Mouse (Mus musculus) C2C12 (cell line): Measurements from ENCODE around the gene E2f2. TPM values are rescaled to one million over a fixed set of nuclear protein-coding genes. Genes with fewer than 3 reads are reported as not detected.

Experiments used
- H3K27me3 ChIP-seq: one replicate; pipeline ENCODE4 v1.6.1; 2011; ENCODE audit not compliant: control insufficient read depth, insufficient read depth, insufficient read length
- H3K36me3 ChIP-seq: one replicate; pipeline ENCODE4 v1.6.1; 2011; ENCODE audit not compliant: control insufficient read depth, insufficient read depth
- H3K4me3 ChIP-seq: one replicate; pipeline ENCODE4 v1.5.1; 2011; ENCODE audit warnings: mild to moderate bottlenecking, control low read depth; ENCODE audit not compliant: poor library complexity, insufficient read depth, severe bottlenecking
- H3K79me2 ChIP-seq: one replicate; pipeline ENCODE4 v1.6.1; 2011; ENCODE audit not compliant: control insufficient read depth, insufficient read depth
- H3K79me3 ChIP-seq: one replicate; pipeline ENCODE4 v1.6.1; 2011; ENCODE audit warnings: low read depth, control low read depth
- H3ac ChIP-seq: one replicate; pipeline ENCODE3; 2011; ENCODE audit warnings: low read depth; ENCODE audit not compliant: control insufficient read depth, insufficient read length
- CEBPB ChIP-seq: IDR thresholded peaks from one replicate; pipeline ENCODE4 v1.6.1; 2011; ENCODE audit warnings: low read depth, mild to moderate bottlenecking, control low read depth, moderate library complexity
- CTCF ChIP-seq: IDR thresholded peaks from one replicate; pipeline ENCODE4 v1.5.1; 2011; ENCODE audit not compliant: control insufficient read depth, insufficient read depth, insufficient read length
- FOSL1 ChIP-seq: IDR thresholded peaks from one replicate; pipeline ENCODE4 v1.8.0; 2011; ENCODE audit warnings: mild to moderate bottlenecking, low read length; ENCODE audit not compliant: poor library complexity, insufficient read depth, severe bottlenecking
- MAX ChIP-seq: IDR thresholded peaks from one replicate; pipeline ENCODE4 v1.6.1; 2011; ENCODE audit warnings: mild to moderate bottlenecking, control low read depth
- MYOD1 ChIP-seq: IDR thresholded peaks from one replicate; pipeline ENCODE4 v1.6.1; 2011; ENCODE audit warnings: low read depth; ENCODE audit not compliant: control insufficient read depth, insufficient read length
- MYOG ChIP-seq: IDR thresholded peaks from one replicate; pipeline ENCODE4 v1.6.1; 2011; ENCODE audit not compliant: control insufficient read depth, insufficient read length; ENCODE audit errors: extremely low read depth
- USF1 ChIP-seq: IDR thresholded peaks from one replicate; pipeline ENCODE4 v1.6.1; 2011; ENCODE audit warnings: low read depth, mild to moderate bottlenecking, control low read depth, moderate library complexity
- polyA plus RNA-seq: library from polyadenylated mRNA; unstranded; fragments of >200 nt; fragmentation: generic; extraction: Trizol; gene quantifications from one replicate; pipeline ENCODE4 v1.2.1, GENCODE M21; 2012; ENCODE audit warnings: missing spikeins

Gene E2f2
- polyA plus RNA-seq, 1 experiment = 11.5 TPM

DNA sequence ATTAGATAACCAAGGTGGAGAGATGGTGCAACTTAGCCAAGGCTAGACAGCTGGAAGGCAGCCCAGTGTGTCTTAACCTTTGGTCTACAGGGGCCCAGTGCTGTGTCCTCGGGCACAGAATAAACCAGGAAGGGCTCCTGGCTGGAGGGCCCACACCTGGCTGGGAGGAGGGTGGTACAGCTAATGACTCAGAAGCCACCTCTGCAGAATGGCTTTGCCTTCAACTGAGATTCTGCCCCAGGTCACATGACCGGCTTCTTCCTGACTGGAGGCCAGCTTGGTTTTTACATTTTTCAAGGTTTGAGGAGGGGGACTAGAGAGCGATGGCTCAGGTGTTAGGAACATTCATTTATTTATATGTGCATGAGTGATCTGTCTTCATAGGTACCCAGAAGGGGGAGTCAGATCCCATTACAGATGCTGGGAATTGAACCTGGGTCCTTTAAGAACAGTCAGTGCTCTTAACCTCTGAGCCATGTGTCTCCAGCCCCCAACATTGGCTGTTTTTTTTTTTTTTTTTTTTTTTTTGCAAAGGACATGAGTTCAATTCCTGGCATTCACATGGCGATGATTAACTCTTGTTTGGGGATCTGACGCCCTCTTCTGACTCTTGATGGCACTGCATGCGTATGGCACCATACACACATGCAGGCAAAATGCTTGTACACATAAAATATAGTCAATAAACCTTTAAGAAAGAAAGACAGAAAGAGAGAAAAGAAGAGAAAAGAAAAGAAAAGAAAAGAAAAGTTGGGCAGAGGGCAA lies 17.0 kb downstream of the E2f2 start:
- Histone ChIP-seq H3K36me3 (peaks cover 81% of the 10 kb centered on the region), H3K4me3 (no peak overlapping the region), H3K27me3 (no peaks in the 10 kb centered on the region), H3K79me2 (peaks cover 9% of the 10 kb centered on the region), H3K79me3 (no peaks in the 10 kb centered on the region), H3ac (no peak overlapping the region)
- no peak for TF ChIP-seq FOSL1
- no peak for TF ChIP-seq MAX
- no peak for TF ChIP-seq MYOD1
- TF ChIP-seq USF1 = peak; percentile 65

DNA sequence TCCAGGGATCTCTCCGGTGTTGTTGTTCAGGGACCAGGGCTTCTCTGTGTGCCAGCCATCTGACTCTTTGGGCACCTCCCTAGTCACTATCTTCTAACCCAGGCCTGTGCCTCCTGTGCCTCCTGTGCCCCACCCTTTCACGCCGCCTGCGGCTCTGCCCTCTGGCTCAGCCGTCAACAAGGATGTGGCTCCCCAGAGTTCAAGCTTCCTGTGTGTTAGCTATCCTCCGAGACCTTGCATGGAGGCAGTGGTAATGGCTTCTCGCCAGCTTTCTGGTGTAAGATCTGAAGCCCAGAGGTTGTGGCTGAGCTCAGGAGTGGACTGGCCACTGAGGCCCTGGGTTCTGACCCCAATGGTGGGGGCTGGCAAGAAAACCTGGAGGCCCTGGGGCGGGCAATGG lies 17.7 kb downstream of the E2f2 start:
- Histone ChIP-seq H3K79me3 (no peaks in the 10 kb centered on the region), H3K4me3 (no peak overlapping the region), H3ac (peak overlapping the region; percentile 5), H3K36me3 (peaks cover 87% of the 10 kb centered on the region), H3K79me2 (peaks cover 9% of the 10 kb centered on the region), H3K27me3 (no peaks in the 10 kb centered on the region)
- TF ChIP-seq FOSL1 (no peak), USF1 (no peak), MAX (no peak), CTCF (no peak)

DNA sequence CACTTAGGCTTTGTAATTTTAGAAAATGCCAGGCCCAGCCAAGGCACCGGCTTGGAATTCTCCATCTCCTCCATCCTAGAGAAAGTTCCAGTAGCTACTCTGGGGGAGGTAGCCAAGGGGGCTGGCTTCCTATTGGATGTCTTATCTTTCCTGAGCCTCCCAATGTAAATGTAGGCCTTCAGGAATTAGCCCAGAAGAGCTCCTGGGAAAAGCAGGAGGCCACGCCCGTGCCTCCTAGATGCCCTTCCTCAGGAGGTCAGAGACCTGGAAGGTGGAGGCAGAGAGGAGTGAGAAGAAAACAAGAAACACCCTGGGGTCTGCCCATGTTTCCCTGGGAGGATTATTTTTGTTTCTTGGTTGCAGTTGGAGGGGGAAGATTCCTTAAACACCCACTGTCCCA lies 21.4 kb downstream of the E2f2 start:
- Histone ChIP-seq H3K27me3 (no peaks in the 10 kb centered on the region), H3K79me3 (no peaks in the 10 kb centered on the region), H3K79me2 (no peaks in the 10 kb centered on the region), H3ac (no peak overlapping the region), H3K4me3 (no peak overlapping the region), H3K36me3 (peaks cover 70% of the 10 kb centered on the region)
- TF ChIP-seq CEBPB (no peak), USF1 (no peak), FOSL1 (no peak), MYOD1 (no peak), MAX (no peak), CTCF (no peak), MYOG (no peak)

DNA sequence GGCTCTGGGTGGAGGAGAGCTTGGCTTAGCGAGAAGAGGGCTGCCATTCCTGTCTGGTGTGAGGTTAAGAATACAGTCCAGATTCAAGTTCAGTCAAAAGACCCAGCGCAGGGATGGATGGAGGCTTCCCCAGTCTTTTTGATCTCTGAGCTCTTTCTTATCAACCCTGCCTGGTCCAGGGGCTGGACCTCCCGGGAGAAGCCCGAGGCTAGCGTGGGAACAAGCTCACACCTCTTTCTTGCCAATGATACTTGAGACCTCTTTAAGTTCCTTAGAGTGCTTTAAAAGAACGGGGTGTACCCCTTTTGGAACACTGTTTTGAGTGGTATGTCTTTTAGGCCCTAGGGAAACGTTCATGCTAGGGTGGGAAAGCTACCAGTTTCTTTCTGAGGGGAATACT lies 22.8 kb downstream of the E2f2 start:
- no peaks in the 10 kb centered on the region for H3K79me2 ChIP-seq
- no peak overlapping the region for H3K4me3 ChIP-seq
- no peak overlapping the region for H3ac ChIP-seq
- TF ChIP-seq MYOG (no peak), FOSL1 (no peak), USF1 (no peak), MYOD1 (no peak), CEBPB (no peak), MAX (no peak), CTCF (no peak)
- no peaks in the 10 kb centered on the region for H3K27me3 ChIP-seq
- peaks cover 56% of the 10 kb centered on the region for H3K36me3 ChIP-seq
- no peaks in the 10 kb centered on the region for H3K79me3 ChIP-seq

DNA sequence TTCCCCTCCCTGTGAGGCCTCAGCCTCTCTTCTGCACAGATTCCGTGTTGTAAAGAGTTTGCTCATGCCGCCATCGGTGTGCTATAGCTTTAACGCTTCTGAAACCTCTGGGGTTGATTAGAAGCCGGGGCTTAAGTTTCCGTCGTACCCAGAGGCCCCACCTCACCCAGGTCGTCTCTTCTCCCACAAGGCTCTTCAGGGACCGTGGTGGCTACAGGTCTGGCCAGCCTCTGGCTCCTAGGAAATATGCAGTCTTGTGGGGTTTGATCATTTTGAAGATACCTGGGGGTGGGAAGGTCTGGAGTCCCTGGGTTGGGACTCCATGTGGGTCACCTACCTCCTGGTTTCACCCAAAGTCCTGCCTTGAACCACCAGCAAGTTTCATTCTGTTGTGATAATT lies 23.4 kb downstream of the E2f2 start:
- TF ChIP-seq CEBPB (no peak), MAX (no peak), MYOG (no peak), CTCF (no peak), USF1 (no peak), MYOD1 (no peak), FOSL1 (no peak)
- no peaks in the 10 kb centered on the region for H3K79me3 ChIP-seq
- H3K36me3 ChIP-seq = peaks cover 50% of the 10 kb centered on the region
- no peaks in the 10 kb centered on the region for H3K79me2 ChIP-seq
- H3K27me3 ChIP-seq = no peaks in the 10 kb centered on the region
- no peak overlapping the region for H3ac ChIP-seq
- no peak overlapping the region for H3K4me3 ChIP-seq

DNA sequence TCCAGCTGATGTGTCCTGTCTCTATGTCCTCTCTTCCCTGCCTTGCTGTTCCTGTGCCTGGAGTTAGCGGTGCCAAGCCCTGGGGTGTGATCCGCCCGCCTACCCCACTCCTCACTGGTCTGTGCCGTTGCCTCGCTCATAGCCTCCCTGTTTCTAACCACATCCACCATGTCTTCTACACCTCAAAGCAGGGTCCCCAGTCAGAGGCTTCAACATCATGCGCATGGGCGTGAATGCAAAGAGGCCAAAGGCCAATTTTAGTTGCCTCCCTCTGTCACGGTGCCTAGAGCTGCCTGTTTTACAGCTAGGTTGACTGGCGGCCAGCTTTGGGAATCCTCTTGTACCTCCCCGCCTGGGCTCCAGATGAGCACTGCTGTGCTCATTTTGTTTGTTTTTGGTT lies 24.0 kb downstream of the E2f2 start:
- TF ChIP-seq CEBPB (no peak), USF1 (no peak)
- H3ac ChIP-seq = no peak overlapping the region
- H3K27me3 ChIP-seq = no peaks in the 10 kb centered on the region
- H3K79me3 ChIP-seq = no peaks in the 10 kb centered on the region
- H3K79me2 ChIP-seq = no peaks in the 10 kb centered on the region
- no peak overlapping the region for H3K4me3 ChIP-seq
- H3K36me3 ChIP-seq = peaks cover 45% of the 10 kb centered on the region
